ENCODE assay signal across 23 mouse cellular contexts in the genomic region with DNA sequence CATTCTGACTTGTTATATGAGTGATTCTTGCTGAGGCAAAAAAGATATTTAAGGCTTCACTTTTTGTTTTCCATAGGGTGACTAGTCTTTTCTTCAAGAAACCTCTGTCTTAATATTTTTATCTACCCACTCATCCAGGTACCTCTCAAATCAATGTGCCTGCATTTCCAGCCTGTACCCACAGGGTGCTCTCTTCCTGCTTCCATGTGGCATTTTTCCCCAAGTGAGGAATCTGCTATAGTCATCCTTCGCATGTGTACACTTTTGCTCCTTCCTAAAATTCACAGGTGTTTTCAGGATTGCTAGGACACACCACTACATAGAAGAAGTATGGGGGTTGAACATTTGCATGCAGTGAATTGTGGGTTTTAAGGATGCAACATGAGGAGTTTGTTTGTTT. TPM values are rescaled to one million over a fixed set of nuclear protein-coding genes. Genes with fewer than 3 reads are reported as not detected.
DNase-seq lines count a peak whose midpoint lies in the region; ATAC-seq and TF ChIP-seq lines count a peak whose summit lies in the region.
"Had no signal": no experiment of that assay in that cellular context is flagged by ENCODE, and none has a peak within 500 bp of the region (broad histone marks: within the 10 kb centered on the region; RNA-seq: fewer than 3 reads in every experiment).

No protein-coding gene starts in this region.

- H3K9me3 ChIP-seq in midbrain, postnatal 0 days (ENCODE audit: low read length), result no peaks in the 10 kb centered on the region
- H3K9me3 ChIP-seq in midbrain, embryonic 16.5 days (replicated peaks; ENCODE audit: control insufficient read depth, low read length, poor library complexity, severe bottlenecking), result no peaks in the 10 kb centered on the region
- H3K9me3 ChIP-seq in liver, embryonic 13.5 days (replicated peaks), result no peaks in the 10 kb centered on the region
- H3K9me3 ChIP-seq in forebrain, embryonic 14.5 days (replicated peaks; ENCODE audit: control insufficient read depth, low read length), result no peaks in the 10 kb centered on the region
- no peaks in the 10 kb centered on the region for H3K9me3 ChIP-seq in forebrain, postnatal 0 days (ENCODE audit: low read length)
- H3K9me3 ChIP-seq: embryonic facial prominence, embryonic 15.5 days; forebrain, embryonic 15.5 days; heart, embryonic 12.5 days; hindbrain, embryonic 12.5 days; stomach, embryonic 15.5 days had no signal

- H3K36me3 ChIP-seq in midbrain, postnatal 0 days (ENCODE audit: insufficient read depth, low read length), result peaks cover 24% of the 10 kb centered on the region
- peaks cover 21% of the 10 kb centered on the region for H3K36me3 ChIP-seq in midbrain, embryonic 16.5 days (ENCODE audit: control insufficient read depth, insufficient read depth, low read length)
- peaks cover 48% of the 10 kb centered on the region for H3K36me3 ChIP-seq in liver, embryonic 13.5 days
- peaks cover 44% of the 10 kb centered on the region for H3K36me3 ChIP-seq in forebrain, embryonic 14.5 days (ENCODE audit: control insufficient read depth, insufficient read depth, low read length)
- H3K36me3 ChIP-seq in forebrain, postnatal 0 days (ENCODE audit: insufficient read depth), result peaks cover 34% of the 10 kb centered on the region

- H3K4me1 ChIP-seq in midbrain, postnatal 0 days (ENCODE audit: insufficient read depth, low read length), result peaks cover 10% of the 10 kb centered on the region
- peaks cover 20% of the 10 kb centered on the region for H3K4me1 ChIP-seq in midbrain, embryonic 16.5 days (ENCODE audit: control insufficient read depth, insufficient read depth, low read length)
- peaks cover 74% of the 10 kb centered on the region for H3K4me1 ChIP-seq in liver, embryonic 13.5 days (replicated peaks)
- peaks cover 20% of the 10 kb centered on the region for H3K4me1 ChIP-seq in forebrain, embryonic 14.5 days (ENCODE audit: control insufficient read depth, insufficient read depth, low read length)
- peaks cover 11% of the 10 kb centered on the region for H3K4me1 ChIP-seq in forebrain, postnatal 0 days (ENCODE audit: insufficient read depth)

- 97% methylated on average over 1 of the region's 1 CpGs for WGBS in midbrain, postnatal 0 days
- WGBS in midbrain, embryonic 16.5 days, result 95% methylated on average over 1 of the region's 1 CpGs
- WGBS in liver, embryonic 13.5 days (ENCODE audit: insufficient replicate concordance), result 83% methylated on average over 1 of the region's 1 CpGs
- 92% methylated on average over 1 of the region's 1 CpGs for WGBS in forebrain, embryonic 14.5 days
- WGBS in forebrain, postnatal 0 days, result 97% methylated on average over 1 of the region's 1 CpGs

- H3K9ac ChIP-seq in midbrain, postnatal 0 days (replicated peaks; ENCODE audit: low read length, poor library complexity, severe bottlenecking), result no peak overlapping the region
- no peak overlapping the region for H3K9ac ChIP-seq in midbrain, embryonic 16.5 days (ENCODE audit: low read depth, low read length)
- peak overlapping the region; percentile 19 for H3K9ac ChIP-seq in liver, embryonic 13.5 days
- no peak overlapping the region for H3K9ac ChIP-seq in forebrain, embryonic 14.5 days (ENCODE audit: low read length)
- H3K9ac ChIP-seq in forebrain, postnatal 0 days, result no peak overlapping the region
- H3K9ac ChIP-seq: embryonic facial prominence, embryonic 15.5 days; forebrain, embryonic 15.5 days; heart, embryonic 12.5 days; hindbrain, embryonic 12.5 days; stomach, embryonic 15.5 days had no signal

- no peak overlapping the region for H3K27ac ChIP-seq in left cerebral cortex, adult 2 months
- H3K27ac ChIP-seq in midbrain, postnatal 0 days (ENCODE audit: low read depth, low read length), result no peak overlapping the region
- H3K27ac ChIP-seq in midbrain, embryonic 16.5 days (ENCODE audit: low read length), result no peak overlapping the region
- peak overlapping the region; percentile 39; the same call in 1 of the 2 replicates for H3K27ac ChIP-seq in liver, embryonic 13.5 days
- no peak overlapping the region for H3K27ac ChIP-seq in forebrain, embryonic 14.5 days (ENCODE audit: low read depth, low read length)
- no peak overlapping the region for H3K27ac ChIP-seq in forebrain, postnatal 0 days (ENCODE audit: low read depth, low read length)
- H3K27ac ChIP-seq: embryonic facial prominence, embryonic 15.5 days; forebrain, embryonic 15.5 days; hindbrain, embryonic 12.5 days; stomach, embryonic 15.5 days had no signal

- no peak for DNase-seq in left cerebral cortex, adult 2 months (ENCODE audit: extremely low spot score in 1 of 2, low spot score in 2 of 2)
- no peak for DNase-seq in left cerebral cortex, postnatal 10 days (ENCODE audit: extremely low spot score in 1 of 2, low spot score in 2 of 2)
- no peak for DNase-seq in midbrain, postnatal 0 days (ENCODE audit: low spot score)
- DNase-seq in liver, embryonic 13.5 days, result no peak
- no peak for DNase-seq in forebrain, embryonic 14.5 days (ENCODE audit: low spot score)
- no peak for DNase-seq in forebrain, postnatal 0 days
- DNase-seq: adrenal gland, postnatal 25 days; cerebellum, adult 9-11 months; gastrocnemius, postnatal 14 days; heart, postnatal 10 days; kidney, adult 2 months; kidney, postnatal 14 days; midbrain, embryonic 14.5 days; right cerebral cortex, adult 18-20 months; right cerebral cortex, postnatal 4 days; thymus, adult 18-20 months; thymus, postnatal 4 days had no signal

- peak; percentile 33 for TF ChIP-seq CTCF in left cerebral cortex, adult 2 months (IDR thresholded peaks at IDR 0.05)
- TF ChIP-seq CTCF in midbrain, postnatal 0 days (IDR thresholded peaks at IDR 0.05), result peak; percentile 30; the same call in 1 of the 2 replicates
- no peak for TF ChIP-seq CTCF in forebrain, postnatal 0 days (IDR thresholded peaks at IDR 0.05; ENCODE audit: low read depth)

- intact Hi-C loops in left cerebral cortex, adult 2 months (cut with DNase I), result loop anchor here (5.0 kb wide), 1 partner anchor 378 kb away; no protein-coding TSS in a partner anchor
- intact Hi-C loops in left cerebral cortex, postnatal 10 days (cut with DNase I), result no loop called here

- no peak for ATAC-seq in midbrain, postnatal 0 days (ENCODE audit: low FRiP score)
- ATAC-seq in midbrain, embryonic 16.5 days, result no peak
- no peak for ATAC-seq in liver, embryonic 13.5 days (ENCODE audit: low read depth)
- no peak for ATAC-seq in forebrain, embryonic 14.5 days
- ATAC-seq in forebrain, postnatal 0 days, result no peak
- ATAC-seq: forebrain, embryonic 15.5 days had no signal

- H3K27me3 ChIP-seq in midbrain, postnatal 0 days (ENCODE audit: insufficient read depth, low read length), result no peaks in the 10 kb centered on the region
- H3K27me3 ChIP-seq in midbrain, embryonic 16.5 days (ENCODE audit: control insufficient read depth, insufficient read depth, low read depth, low read length), result no peaks in the 10 kb centered on the region
- H3K27me3 ChIP-seq in liver, embryonic 13.5 days, result no peaks in the 10 kb centered on the region
- no peaks in the 10 kb centered on the region for H3K27me3 ChIP-seq in forebrain, embryonic 14.5 days (replicated peaks; ENCODE audit: control insufficient read depth, insufficient read depth, low read length)
- H3K27me3 ChIP-seq in forebrain, postnatal 0 days (ENCODE audit: insufficient read depth, low read length), result no peaks in the 10 kb centered on the region
- H3K27me3 ChIP-seq: embryonic facial prominence, embryonic 15.5 days; forebrain, embryonic 15.5 days; heart, embryonic 12.5 days; hindbrain, embryonic 12.5 days; stomach, embryonic 15.5 days had no signal

- no peak overlapping the region for H3K4me3 ChIP-seq in left cerebral cortex, adult 2 months
- no peak overlapping the region for H3K4me3 ChIP-seq in midbrain, postnatal 0 days (ENCODE audit: low read depth, low read length)
- H3K4me3 ChIP-seq in midbrain, embryonic 16.5 days (ENCODE audit: low read depth, low read length), result no peak overlapping the region
- peak overlapping the region; percentile 28 for H3K4me3 ChIP-seq in liver, embryonic 13.5 days (replicated peaks)
- H3K4me3 ChIP-seq in forebrain, embryonic 14.5 days (ENCODE audit: low read depth, low read length), result no peak overlapping the region
- H3K4me3 ChIP-seq in forebrain, postnatal 0 days (ENCODE audit: low read depth, low read length), result no peak overlapping the region
- H3K4me3 ChIP-seq: embryonic facial prominence, embryonic 15.5 days; forebrain, embryonic 15.5 days; hindbrain, embryonic 12.5 days; stomach, embryonic 15.5 days had no signal

- H3K4me2 ChIP-seq in midbrain, postnatal 0 days (ENCODE audit: low read depth, low read length, poor library complexity, severe bottlenecking), result no peak overlapping the region
- H3K4me2 ChIP-seq in midbrain, embryonic 16.5 days (ENCODE audit: low read length), result no peak overlapping the region
- peak overlapping the region; percentile 80 for H3K4me2 ChIP-seq in liver, embryonic 13.5 days
- H3K4me2 ChIP-seq in forebrain, embryonic 14.5 days (ENCODE audit: low read length), result no peak overlapping the region
- no peak overlapping the region for H3K4me2 ChIP-seq in forebrain, postnatal 0 days (ENCODE audit: low read depth)

RNA-seq across cellular contexts. Expression of a gene that starts 10.1 kb away (rescaled TPM):
- total RNA-seq in left cerebral cortex, adult 2 months (2021), result 10 to 100 TPM; 53.5 to 60.4 TPM
- total RNA-seq in left cerebral cortex, postnatal 10 days (2021), result 10 to 100 TPM; 56.6 to 74.9 TPM
- 26.0 and 50.2 TPM in 2 replicates for total RNA-seq in midbrain, postnatal 0 days (2014; rRNA removed)
- polyA plus RNA-seq in midbrain, postnatal 0 days (2015; fragmentation: Nextera tagmentation; extraction: Ambion mirVana), result 69.1 and 75.0 TPM in 2 replicates
- 61.7 and 65.9 TPM in 2 replicates for polyA plus RNA-seq in midbrain, embryonic 16.5 days (2015; fragmentation: Nextera tagmentation; extraction: Ambion mirVana)
- 59.6 and 68.8 TPM in 2 replicates for polyA plus RNA-seq in liver, embryonic 13.5 days (2015; fragmentation: Nextera tagmentation; extraction: Ambion mirVana)
- 56.2 and 62.8 TPM in 2 replicates for polyA plus RNA-seq in forebrain, embryonic 14.5 days (2014; fragmentation: Nextera tagmentation; extraction: Ambion mirVana)
- total RNA-seq in forebrain, postnatal 0 days (2014; rRNA removed), result 30.1 and 32.1 TPM in 2 replicates
- 63.9 and 76.9 TPM in 2 replicates for polyA plus RNA-seq in forebrain, postnatal 0 days (2015; fragmentation: Nextera tagmentation; extraction: Ambion mirVana)

RNA-seq across cellular contexts. Expression of a gene that starts 10.2 kb away (rescaled TPM):
- 10 to 100 TPM; 22.8 to 26.9 TPM for total RNA-seq in left cerebral cortex, adult 2 months (2021)
- total RNA-seq in left cerebral cortex, postnatal 10 days (2021), result 10 to 100 TPM; 17.2 to 18.6 TPM
- total RNA-seq in midbrain, postnatal 0 days (2014; rRNA removed), result 49.8 and 54.9 TPM in 2 replicates
- polyA plus RNA-seq in midbrain, postnatal 0 days (2015; fragmentation: Nextera tagmentation; extraction: Ambion mirVana), result 9.5 and 10.7 TPM in 2 replicates
- 7.1 and 7.6 TPM in 2 replicates for polyA plus RNA-seq in midbrain, embryonic 16.5 days (2015; fragmentation: Nextera tagmentation; extraction: Ambion mirVana)
- polyA plus RNA-seq in liver, embryonic 13.5 days (2015; fragmentation: Nextera tagmentation; extraction: Ambion mirVana), result 8.9 and 10.0 TPM in 2 replicates
- 7.3 and 7.6 TPM in 2 replicates for polyA plus RNA-seq in forebrain, embryonic 14.5 days (2014; fragmentation: Nextera tagmentation; extraction: Ambion mirVana)
- 35.3 and 38.0 TPM in 2 replicates for total RNA-seq in forebrain, postnatal 0 days (2014; rRNA removed)
- 9.8 and 10.8 TPM in 2 replicates for polyA plus RNA-seq in forebrain, postnatal 0 days (2015; fragmentation: Nextera tagmentation; extraction: Ambion mirVana)
